Mouse (Mus musculus): ENCODE data around the gene Sox5. TPM values are rescaled to one million over a fixed set of nuclear protein-coding genes. Genes with fewer than 3 reads are reported as not detected.

Gene Sox5
- total RNA-seq, 2 experiments from 2014 or later = 3.3 to 3.9 TPM

DNA sequence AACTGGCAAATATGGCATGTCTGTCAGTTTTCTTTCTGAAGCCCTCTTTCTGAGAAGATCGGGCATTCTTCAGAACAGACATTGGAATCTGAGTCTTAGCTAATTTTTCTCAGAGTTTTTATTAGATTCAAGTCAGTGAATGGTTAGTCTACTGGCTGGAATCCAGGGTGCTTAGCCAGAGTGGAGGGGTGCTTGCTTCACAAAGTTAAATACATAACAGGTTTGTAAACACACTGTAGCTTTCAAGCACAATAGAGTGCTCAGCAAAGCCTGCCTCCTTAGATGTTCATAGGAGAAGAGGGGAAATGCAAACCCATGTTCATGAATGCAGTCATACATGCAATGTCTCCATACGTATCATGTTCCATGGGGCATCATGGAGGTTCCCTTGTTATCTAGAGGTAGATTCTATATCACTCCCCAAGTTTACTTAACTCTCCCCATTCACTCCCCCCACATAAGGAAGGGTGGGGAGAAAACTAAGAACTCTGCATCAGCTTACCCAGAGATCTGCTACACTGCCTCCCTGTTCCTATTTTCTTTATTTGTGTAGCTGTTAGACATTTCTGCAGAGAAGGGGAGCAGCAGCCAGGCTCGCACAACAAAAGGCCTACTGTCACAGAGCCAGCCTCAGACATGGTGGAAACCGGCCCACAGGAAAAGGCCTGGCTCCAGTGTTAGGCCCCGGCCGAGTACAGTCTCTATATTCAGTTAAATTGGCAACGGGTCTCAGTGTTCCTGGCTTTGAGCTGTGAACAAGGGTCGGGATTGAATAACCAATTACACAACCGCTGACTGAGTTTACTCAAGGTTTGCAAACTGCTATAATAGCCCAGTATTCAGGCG, 725.3 kb downstream of the Sox5 start:
- DNase-seq (ENCODE audit: low spot score in 2 of 2) = peak in 1 of 2 experiments; percentile 55

DNA sequence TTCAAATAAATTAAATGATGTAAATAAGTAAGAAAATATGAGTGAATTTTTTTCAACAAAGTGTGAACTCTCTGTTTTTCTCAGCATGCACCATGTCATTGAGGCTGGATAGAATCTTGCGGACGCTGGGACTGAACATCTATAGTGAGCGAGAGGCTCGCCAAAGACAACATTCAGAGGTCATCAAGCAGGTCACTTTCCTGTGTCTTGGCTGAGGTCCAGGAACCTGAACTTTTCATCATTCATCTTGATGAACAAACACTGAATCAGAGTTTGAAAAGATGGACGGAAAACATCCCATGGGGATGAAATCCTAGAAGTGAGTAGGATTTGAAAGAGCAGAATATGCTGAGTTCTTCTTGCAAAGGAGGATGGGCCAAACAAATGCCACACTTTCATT, 729.3 kb downstream of the Sox5 start:
- DNase-seq (ENCODE audit: low spot score in 2 of 2) = no peak

DNA sequence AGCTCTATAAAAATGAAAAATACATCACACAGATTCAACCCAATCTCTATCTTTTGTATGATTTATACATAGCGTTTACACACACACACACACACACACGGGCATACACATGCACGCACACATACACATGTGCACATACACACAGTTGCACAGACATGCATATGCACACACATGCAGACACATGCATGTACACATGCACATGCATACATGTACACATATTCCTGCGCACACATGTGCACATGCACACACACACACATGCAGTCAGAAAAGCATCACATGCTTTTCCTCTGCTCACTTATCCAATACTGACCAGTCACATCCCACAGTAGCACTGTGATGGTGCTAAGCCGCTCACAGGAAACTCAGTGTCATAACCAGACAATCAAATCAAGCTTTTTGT, 730.5 kb downstream of the Sox5 start:
- no peak for DNase-seq (ENCODE audit: low spot score in 2 of 2)

DNA sequence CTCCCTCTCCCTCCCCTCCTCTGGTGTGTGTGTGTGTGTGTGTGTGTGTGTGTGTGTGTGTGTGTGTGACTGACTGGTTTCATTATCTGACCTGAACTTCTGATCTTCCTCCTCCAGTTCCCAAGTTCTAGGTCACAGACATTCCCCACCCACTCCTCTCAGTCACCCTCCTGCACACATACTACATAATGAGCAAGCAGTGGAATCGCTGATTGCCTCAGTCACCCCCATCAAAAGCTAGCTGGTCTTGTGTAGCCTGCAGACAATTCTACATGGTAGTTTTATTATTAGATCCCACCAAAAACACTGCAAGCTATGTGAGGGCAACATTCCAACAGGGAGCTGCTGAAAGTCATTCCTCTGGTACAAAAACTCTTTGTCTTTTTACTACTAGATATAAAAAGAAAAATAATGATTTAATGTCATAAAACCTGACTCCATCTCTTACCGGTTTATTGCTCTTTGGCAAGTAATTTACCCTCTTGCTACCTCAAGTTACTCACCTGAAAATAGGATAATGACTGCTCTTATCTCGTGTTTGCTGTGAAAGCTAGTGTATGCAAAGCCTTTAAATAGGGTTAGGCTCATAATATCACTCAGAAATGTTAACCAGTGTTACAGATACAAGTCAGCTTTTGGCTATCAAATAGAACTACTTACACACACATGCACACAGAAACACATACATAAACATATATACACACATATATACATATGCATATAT, 733.4 kb downstream of the Sox5 start:
- DNase-seq (ENCODE audit: low spot score in 2 of 2) = no peak

DNA sequence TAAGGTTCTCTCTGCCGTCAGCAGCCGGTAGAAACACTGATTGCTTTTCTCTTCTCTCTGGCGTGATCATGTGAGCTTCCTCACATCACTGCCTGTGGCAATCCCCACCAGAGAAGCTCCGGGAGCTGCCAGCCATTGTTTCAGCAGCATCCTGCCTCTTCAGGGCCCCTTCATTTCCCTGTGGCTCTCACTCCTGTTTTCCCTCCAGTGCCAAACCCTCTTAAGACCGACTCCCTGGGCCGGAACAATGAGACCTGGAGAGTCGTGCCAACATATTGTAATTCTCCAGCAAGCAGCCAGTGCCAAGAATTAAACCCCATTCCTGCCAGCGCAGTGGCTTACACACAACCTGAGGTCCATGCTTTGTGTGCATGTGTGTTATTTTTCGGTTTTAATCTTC, 736.3 kb downstream of the Sox5 start:
- DNase-seq (ENCODE audit: low spot score in 2 of 2) = no peak

DNA sequence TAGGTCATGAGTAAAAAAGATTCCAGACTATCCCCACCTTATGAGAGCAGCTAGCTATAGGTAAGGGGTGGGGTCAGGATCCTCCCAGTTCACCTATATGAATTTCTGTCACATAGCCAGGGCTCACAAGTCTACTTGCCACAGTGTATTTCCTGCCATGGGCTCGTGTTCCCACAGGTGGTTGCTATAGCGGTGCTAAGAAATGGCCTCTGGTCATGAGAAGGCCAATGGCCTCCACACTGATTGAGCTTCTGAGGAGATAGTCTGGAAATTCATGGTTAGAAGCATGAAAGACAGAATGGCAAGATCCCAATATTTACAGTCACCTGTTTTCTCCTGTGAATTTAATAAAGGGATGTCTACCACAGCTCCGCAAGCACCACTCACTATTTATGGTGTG, 737.4 kb downstream of the Sox5 start:
- DNase-seq (ENCODE audit: low spot score in 2 of 2) = no peak

DNA sequence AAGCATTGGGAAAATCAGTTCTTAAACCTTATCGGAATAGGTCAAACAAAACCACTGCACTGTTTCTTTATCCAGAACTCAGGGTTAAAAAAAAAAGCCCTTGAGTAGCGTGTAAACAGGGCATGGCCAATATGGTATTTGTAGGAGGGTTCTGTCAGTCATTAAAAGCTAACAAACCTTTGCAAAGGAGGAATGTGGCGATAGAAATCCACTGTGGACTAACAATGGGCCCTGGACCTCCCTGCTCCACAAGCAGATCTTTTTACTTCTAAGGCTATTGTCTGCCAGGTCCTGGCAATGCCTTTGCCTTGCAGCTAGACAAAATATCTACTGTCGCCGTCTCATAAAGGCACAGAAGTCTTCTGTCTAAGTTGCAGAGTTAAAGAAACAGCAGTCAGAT, 738.8 kb downstream of the Sox5 start:
- DNase-seq (ENCODE audit: low spot score in 2 of 2) = no peak

DNA sequence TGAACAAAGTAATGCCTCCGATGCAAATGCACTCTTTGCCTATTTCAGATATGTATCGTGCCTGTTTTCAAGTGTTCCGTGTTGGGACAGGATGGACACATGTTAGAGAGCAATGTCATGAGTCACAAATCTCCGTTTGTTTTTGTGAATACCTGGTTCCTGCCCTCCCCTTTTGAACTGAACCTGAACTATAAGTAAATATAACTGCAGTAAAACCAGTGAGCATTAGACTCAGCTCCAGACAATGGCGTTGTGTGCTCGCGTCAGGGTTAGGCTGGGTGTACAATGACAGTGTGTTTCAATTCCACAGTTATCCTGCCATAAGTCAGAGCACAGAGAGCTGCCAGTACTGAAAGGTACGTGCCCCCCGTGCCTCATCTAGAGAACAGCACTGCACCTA, 739.8 kb downstream of the Sox5 start:
- DNase-seq (ENCODE audit: low spot score in 2 of 2) = no peak

DNA sequence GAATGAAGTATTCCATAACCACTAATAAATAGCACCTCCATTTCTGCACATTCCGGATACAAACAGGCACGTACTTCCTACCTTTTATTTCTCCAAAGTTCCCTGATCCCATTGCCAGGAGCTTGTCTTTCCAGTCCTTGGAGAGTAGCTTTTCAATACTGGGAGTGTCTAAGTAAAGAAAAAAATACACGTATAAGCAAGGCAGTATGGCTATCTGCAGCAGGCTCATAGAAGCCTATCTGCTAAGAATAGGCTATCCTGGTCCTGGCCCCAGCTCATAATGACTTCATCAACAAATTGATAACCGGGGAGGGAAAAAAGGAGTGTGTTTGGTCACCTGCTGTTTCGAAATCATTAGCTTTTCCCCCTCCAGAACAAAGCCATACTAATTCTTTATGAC, 740.6 kb downstream of the Sox5 start:
- no peak for DNase-seq (ENCODE audit: low spot score in 2 of 2)

DNA sequence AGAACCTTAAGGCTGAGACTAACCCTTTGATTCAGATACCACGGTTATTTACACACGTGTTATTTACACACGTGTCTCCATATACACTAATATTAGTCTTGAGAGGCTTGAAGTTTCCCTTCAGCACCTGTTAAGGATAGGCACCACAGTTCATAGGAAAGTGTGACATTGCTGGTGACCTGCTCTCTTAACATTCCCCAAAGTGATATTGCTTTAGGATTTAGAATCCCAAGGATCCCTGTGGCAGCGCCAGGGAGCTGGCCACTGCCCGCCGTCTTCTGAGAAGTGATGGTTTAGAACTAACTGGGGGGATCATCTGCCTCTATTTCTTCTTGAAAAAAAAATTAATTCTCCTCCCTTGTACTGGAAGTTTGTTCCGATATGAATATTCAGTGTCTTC, 741.4 kb downstream of the Sox5 start:
- no peak for DNase-seq (ENCODE audit: low spot score in 2 of 2)

DNA sequence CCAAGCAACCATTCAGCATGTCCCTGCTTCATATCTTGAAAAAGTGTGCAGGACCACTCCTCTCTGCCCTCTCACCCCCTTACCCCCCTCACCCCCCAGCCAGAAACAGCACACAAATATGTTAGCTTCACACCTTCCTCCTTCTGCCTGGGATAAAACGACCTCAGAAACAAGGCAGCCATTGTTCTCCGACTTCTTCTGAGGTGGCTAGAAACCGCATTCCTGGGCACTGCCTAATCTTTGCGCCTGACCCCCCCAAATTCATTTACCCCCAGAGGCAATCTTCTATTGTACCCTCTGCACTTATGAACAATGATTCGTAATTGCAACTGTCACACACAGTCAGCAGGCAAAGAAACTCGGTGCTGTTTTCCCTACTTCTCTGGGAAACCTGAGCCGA, 742.6 kb downstream of the Sox5 start:
- DNase-seq (ENCODE audit: low spot score in 2 of 2) = no peak

DNA sequence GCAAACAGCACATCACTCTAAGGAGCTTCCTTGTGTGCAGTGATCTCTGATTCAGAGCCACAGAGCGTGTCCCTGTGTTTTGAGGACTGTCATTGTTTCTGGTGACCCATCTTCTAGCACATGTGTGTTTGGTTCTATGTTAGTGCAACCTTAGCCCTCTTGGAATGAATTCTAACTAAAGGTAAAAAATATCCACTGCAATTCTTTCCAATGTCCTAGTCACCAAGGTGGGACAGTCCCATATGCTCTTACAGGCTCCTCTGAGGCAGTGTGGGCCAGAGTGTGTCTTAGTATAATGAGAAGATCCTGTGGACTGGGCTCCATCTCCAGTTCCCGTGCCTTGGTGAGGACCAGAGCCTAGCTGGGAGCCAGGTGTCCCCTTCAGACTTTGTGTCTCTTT, 748.6 kb downstream of the Sox5 start:
- no peak for DNase-seq (ENCODE audit: low spot score in 2 of 2)

DNA sequence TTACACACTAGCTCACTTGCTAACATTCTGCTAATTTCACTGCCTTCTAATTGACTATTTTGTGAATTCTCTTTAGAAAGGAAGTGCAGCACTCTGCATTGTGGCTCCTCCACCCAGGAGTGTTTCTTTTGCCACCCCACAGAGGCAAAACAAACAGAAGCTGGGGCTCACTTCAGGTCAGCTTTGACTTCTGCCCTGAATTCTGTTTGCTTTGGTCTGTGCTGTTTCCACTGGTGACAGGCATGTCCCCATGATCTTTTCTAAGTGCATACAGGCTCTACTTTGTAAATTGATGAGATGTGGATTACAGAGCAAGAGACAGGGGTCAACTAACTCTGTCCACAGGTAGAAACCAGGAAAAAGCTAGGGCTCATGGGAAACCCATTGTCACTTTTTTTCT, 764.8 kb downstream of the Sox5 start:
- no peak for DNase-seq (ENCODE audit: low spot score in 2 of 2)

DNA sequence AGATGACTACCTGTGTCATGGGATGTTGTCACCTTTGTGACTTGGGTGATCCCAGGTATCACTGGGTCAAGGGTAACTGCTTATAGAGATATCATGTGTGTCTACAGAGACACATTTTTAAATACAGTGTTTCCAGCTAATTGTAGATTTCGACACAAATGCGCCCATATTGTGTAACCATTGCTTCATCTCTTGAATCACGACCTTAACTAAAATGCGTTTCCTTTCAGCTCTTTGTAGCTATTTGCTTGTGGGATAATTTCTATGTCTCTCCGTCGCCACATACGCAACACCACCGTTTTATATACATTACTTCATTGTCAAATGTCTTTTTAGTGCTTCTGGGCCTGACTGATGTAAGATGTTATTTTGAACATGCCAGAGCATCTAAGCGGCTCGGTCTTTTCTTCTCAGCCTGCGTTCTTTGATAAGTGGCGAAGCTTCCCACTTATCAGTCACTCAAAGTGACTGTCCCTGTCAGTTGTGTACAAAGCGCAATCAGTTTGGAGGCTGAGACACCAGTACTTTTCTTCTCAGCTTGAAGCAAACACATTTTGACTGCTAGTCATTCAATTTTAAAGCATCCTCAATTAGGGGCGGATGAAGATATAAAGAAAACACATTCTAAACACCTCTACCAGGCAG, 769.8 kb downstream of the Sox5 start:
- no peak for DNase-seq (ENCODE audit: low spot score in 2 of 2)

DNA sequence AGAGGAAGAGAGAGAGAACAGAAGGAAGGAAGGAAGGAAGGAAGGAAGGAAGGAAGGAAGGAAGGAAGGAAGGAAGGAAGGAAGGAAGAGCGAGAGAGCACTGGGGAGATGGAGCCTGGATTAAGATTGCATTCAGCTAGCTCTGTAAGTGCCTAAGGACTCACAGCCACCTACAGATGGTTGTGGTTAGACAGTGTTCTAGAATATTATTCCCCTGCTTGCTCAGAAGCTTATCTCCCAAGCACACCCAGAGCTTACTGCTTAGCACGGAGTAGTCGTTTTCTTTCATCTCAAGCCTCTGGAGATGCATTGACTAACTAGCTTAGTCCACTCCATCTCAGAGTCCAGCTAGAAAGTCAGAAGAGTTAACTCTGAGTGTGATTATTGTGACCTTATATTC, 770.8 kb downstream of the Sox5 start:
- DNase-seq (ENCODE audit: low spot score in 2 of 2) = no peak

DNA sequence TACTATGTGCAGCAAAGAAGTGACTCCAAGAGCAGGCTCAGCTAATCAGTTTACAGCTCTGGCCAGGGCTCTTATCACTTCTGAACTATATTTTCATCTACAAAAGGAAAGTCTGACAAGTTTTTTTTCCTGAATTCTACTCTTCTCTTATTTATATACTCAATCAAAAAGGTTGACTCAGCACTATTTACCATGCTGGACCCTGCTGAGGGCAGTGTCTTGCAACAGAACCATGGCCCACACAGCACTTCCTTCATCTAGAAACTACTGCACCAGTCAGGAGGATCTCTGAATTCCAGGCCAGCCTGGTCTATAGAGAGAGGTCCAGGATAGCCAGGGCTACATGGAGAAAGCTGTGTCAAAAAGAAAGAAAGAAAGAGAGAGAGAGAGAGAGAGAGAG, 771.5 kb downstream of the Sox5 start:
- DNase-seq (ENCODE audit: low spot score in 2 of 2) = no peak

DNA sequence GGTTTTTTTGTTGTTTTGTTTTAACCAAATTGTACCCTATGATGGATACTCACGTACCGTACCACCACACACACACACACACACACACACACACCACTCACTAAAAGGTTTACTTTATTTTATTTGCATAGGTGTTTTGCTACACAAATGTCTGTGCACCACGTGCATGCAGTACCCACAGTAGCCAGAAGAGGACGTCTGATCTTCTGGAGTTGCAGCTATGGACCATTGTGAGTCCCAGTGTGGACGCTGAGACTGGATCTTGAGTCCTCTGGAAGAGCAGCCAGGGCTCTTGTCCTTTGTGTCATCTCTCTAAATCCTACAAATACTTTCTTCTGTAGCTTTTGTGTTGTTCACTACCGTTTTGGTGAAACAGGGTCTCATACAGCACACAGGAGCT, 776.6 kb downstream of the Sox5 start:
- no peak for DNase-seq (ENCODE audit: low spot score in 2 of 2)

DNA sequence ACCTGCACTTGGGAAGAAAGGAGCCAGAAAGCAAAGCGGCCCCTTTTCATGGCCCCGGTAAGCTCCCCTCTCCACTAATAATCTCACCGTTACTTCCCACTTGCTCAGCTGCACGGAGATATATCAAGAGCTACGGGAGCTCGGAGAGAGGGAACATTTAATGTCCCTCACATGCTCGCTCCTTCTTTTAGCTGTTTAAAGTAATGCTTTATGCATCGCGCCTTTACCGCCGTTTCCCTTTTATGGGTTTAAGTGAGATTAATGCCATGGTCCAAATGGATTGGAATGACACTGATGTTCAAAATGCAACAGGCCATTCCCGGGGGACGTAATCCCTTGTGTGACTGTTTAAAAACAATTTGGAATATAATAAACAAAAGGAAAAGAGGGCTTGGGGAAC, 783.6 kb downstream of the Sox5 start:
- no peak for DNase-seq (ENCODE audit: low spot score in 2 of 2)

DNA sequence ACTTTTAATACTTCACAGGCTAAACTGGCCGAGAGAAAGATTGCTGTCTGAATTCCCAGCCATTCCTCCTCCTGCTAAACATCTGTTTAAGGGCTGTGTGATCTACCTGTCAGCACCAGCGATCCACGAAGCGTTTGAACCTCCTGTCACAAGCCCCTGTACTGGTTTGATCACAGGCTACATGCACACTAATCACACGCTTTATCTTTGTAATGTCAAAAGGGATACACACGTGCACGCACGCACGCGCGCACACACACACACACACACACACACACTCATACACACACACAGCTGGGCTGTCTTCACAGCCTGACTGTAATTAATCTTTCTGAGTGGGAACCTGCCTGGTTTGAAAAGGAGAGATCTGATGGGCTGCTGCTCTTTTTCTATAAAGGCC, 784.2 kb downstream of the Sox5 start:
- DNase-seq (ENCODE audit: low spot score in 2 of 2) = no peak

DNA sequence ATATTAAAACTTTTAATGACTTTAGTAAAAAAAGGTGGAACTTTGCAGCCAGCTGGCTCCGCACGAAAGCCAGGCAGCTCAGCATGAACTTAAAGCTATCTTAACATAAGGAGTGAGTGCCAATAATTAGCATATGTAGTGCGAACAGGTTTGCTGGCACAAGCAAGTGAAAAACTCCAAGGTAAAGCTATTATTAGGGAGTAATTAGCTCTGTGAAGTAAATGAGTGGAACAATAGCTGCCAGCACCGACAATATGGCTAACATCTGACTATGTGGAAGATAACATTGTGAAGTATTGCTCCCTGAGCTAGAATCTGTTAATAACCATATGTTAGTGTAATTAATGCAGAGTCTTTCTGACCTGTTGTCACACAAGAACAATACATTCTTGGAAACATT, 786.7 kb downstream of the Sox5 start:
- DNase-seq (ENCODE audit: low spot score in 2 of 2) = no peak

DNA sequence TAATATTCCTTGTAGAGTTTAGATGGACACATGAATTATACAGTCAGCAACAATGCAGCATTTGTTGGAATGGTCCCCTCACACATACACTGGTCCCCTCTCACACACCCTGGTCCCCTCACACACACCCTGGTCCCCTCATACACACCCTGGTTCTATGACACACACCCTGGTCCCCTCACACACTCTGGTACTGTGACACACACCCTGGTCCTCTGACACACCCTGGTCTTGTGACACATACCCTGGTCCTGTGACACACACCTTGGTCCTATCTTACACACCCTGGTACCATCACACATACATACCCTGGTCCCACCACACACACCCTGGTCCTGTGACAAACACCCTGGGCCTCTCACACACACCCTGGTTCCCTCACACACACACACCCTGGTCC, 794.2 kb downstream of the Sox5 start:
- no peak for DNase-seq (ENCODE audit: low spot score in 2 of 2)

DNA sequence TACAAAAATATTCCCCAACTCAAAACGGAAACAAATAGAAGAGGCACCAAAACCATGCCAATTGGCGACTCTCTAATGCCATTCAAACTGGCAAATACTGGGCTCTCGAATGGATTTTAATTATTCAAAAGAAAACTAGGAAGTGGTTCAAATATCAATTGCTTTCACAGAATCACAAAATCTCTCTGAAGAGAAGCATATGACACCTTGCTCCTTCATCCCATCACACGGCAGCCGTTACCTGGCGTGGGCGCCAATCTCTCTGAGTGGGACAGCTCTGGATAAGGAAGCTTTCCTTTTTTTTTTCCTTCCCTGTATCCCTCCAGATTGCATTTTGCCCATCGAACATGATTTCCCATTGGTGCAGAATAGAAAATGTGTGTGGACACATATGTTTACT, 801.6 kb downstream of the Sox5 start:
- no peak for DNase-seq (ENCODE audit: low spot score in 2 of 2)
